In the genomic region with DNA sequence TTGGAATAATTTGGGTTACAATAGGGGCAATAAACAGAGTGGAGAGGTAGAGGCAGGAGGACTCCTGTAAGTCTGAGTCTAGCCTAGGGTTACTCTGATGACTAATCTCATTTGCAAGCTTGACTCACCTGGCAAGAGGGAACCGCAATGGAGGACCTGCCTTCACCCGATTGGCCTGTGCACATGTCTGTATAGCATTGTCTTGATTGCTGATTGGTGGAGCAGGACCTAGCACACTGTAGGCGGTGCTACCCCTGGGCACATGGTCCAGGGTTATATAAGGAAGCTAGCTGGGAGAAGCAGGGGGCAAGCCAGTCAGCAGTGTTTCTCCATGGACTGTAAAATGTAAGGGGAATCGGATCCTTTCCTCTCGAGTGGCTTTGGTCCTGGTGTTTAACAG, we compare ENCODE assay signal across 13 mouse cellular contexts. TPM values are rescaled to one million over a fixed set of nuclear protein-coding genes. Genes with fewer than 3 reads are reported as not detected.
DNase-seq lines count a peak whose midpoint lies in the region; ATAC-seq lines count a peak whose summit lies in the region.
"Had no signal": no experiment of that assay in that cellular context is flagged by ENCODE, and none has a peak within 500 bp of the region (broad histone marks: within the 10 kb centered on the region; RNA-seq: fewer than 3 reads in every experiment).

No protein-coding gene starts in this region.

- DNase-seq in cerebellum, adult 11-12 months, result peak; percentile 57
- DNase-seq in cerebellum, adult 8-10 months, result no peak
- DNase-seq in kidney, postnatal 36 days, result peak; percentile 7 to 29
- no peak for DNase-seq in kidney, adult 8-10 months
- peak; percentile 98 for DNase-seq in ES-CJ7 (ENCODE audit: low read depth, low spot score)
- DNase-seq in layer of hippocampus, adult 9-11 months, result no peak
- DNase-seq: gastrocnemius, postnatal 14 days had no signal

- H3K9me3 ChIP-seq in intestine, embryonic 16.5 days (ENCODE audit: control insufficient read depth, low read length), result no peaks in the 10 kb centered on the region
- H3K9me3 ChIP-seq: embryonic facial prominence, embryonic 10.5 days; midbrain, embryonic 15.5 days had no signal

- no peaks in the 10 kb centered on the region for H3K36me3 ChIP-seq in intestine, embryonic 16.5 days (ENCODE audit: control insufficient read depth, insufficient read depth, low read length)
- H3K36me3 ChIP-seq: embryonic facial prominence, embryonic 10.5 days; midbrain, embryonic 15.5 days had no signal

- H3K4me1 ChIP-seq in intestine, embryonic 16.5 days (ENCODE audit: control insufficient read depth, insufficient read depth, low read length), result no peaks in the 10 kb centered on the region

- peaks cover 10% of the 10 kb centered on the region for H3K27me3 ChIP-seq in intestine, embryonic 16.5 days (replicated peaks; ENCODE audit: control insufficient read depth, insufficient read depth, low read length)

- no peak overlapping the region for H3K27ac ChIP-seq in intestine, embryonic 16.5 days (ENCODE audit: low read length)
- H3K27ac ChIP-seq: embryonic facial prominence, embryonic 10.5 days; layer of hippocampus, adult 2 months; midbrain, embryonic 15.5 days had no signal

- WGBS in intestine, embryonic 16.5 days, result 79% methylated on average over 5 of the region's 5 CpGs

- 0 out of 2 replicates have a peak, but pooled peaks have one; percentile 27 for ATAC-seq in intestine, embryonic 16.5 days
- ATAC-seq in megakaryocyte, adult 5-6 weeks (ENCODE audit: poor library complexity, severe bottlenecking), result no peak
- ATAC-seq: midbrain, embryonic 15.5 days had no signal

- no peak overlapping the region for H3K4me2 ChIP-seq in intestine, embryonic 16.5 days (ENCODE audit: low read depth, low read length)
- H3K4me2 ChIP-seq: midbrain, embryonic 15.5 days had no signal

- no peak overlapping the region for H3K4me3 ChIP-seq in intestine, embryonic 16.5 days (ENCODE audit: low read length)
- H3K4me3 ChIP-seq: embryonic facial prominence, embryonic 10.5 days; layer of hippocampus, adult 2 months; midbrain, embryonic 15.5 days had no signal

- H3K9ac ChIP-seq in intestine, embryonic 16.5 days (ENCODE audit: low read depth, low read length), result no peak overlapping the region
- H3K9ac ChIP-seq: midbrain, embryonic 15.5 days had no signal

RNA-seq across cellular contexts. Expression of a gene that starts 4.7 kb away (rescaled TPM):
- polyA plus RNA-seq in intestine, embryonic 16.5 days (2015; fragmentation: Nextera tagmentation; extraction: Ambion mirVana), result 0.29 TPM in 2 replicates
- total RNA-seq in megakaryocyte, adult 5-6 weeks (2015), result 0.09 TPM in 1 of 2 replicates, not detected in the other
- total RNA-seq in megakaryocyte, adult 5-6 weeks (2017), result 0.04 and 0.08 TPM in 2 replicates
- total RNA-seq: liver, adult 2 months had no signal
- polyA plus RNA-seq: liver, adult 2 months had no signal

RNA-seq across cellular contexts. Expression of a gene that starts 31.5 kb away (rescaled TPM):
- polyA plus RNA-seq in intestine, embryonic 16.5 days (2015; fragmentation: Nextera tagmentation; extraction: Ambion mirVana), result 990 and 1,058 TPM in 2 replicates
- 2,687 and 2,729 TPM in 2 replicates for total RNA-seq in megakaryocyte, adult 5-6 weeks (2015)
- 1,233 and 1,246 TPM in 2 replicates for total RNA-seq in megakaryocyte, adult 5-6 weeks (2017)

RNA-seq across cellular contexts. Expression of a gene that starts 35.2 kb away (rescaled TPM):
- polyA plus RNA-seq in intestine, embryonic 16.5 days (2015; fragmentation: Nextera tagmentation; extraction: Ambion mirVana), result 5.1 TPM in 2 replicates
- 1.2 and 1.4 TPM in 2 replicates for total RNA-seq in megakaryocyte, adult 5-6 weeks (2015)
- total RNA-seq in megakaryocyte, adult 5-6 weeks (2017), result 0.62 and 0.65 TPM in 2 replicates

Comparison
In these comparisons a context has a peak if more than half of its experiments do, and no peak if none do; other contexts are left out.
1. DNase-seq: peak in cerebellum, adult 11-12 months (single experiment), kidney, postnatal 36 days (2 of 2) and ES-CJ7 (single experiment); none in cerebellum, adult 8-10 months (single experiment), kidney, adult 8-10 months (0 of 2) and layer of hippocampus, adult 9-11 months (single experiment).